Mouse (Mus musculus) hindbrain, embryonic 12.5 days (tissue): Measurements from ENCODE around the gene Itga6. TPM values are rescaled to one million over a fixed set of nuclear protein-coding genes. Genes with fewer than 3 reads are reported as not detected.

Source experiments
- ATAC-seq: fragments of 200-750 bp; cut with Nextera tagmentation; 2 replicates; pipeline ENCODE4 v1.8.0; 2017; ENCODE audit warnings: moderate TSS enrichment; ENCODE audit not compliant: low FRiP score
- H3K27ac ChIP-seq: fragments of 300-500 bp; sonication (generic); 2 replicates; pipeline ENCODE4 v1.5.1; 2016; ENCODE audit warnings: mild to moderate bottlenecking
- H3K27me3 ChIP-seq: fragments of 300-500 bp; sonication (generic); 2 replicates; pipeline ENCODE4 v1.6.1; 2016; ENCODE audit warnings: mild to moderate bottlenecking
- H3K36me3 ChIP-seq: fragments of 300-500 bp; sonication (generic); 2 replicates; pipeline ENCODE4 v1.6.1; 2016; ENCODE audit warnings: mild to moderate bottlenecking
- H3K4me1 ChIP-seq: fragments of 300-500 bp; sonication (generic); 2 replicates; pipeline ENCODE4 v1.6.1; 2016
- H3K4me2 ChIP-seq: fragments of 300-500 bp; sonication (generic); replicated peaks from 2 replicates; pipeline ENCODE4 v1.6.1; 2016; ENCODE audit warnings: mild to moderate bottlenecking
- H3K4me3 ChIP-seq: fragments of 300-500 bp; sonication (generic); 2 replicates; pipeline ENCODE4 v1.5.1; 2016; ENCODE audit warnings: mild to moderate bottlenecking
- H3K9ac ChIP-seq: fragments of 300-500 bp; sonication (generic); 2 replicates; pipeline ENCODE4 v1.6.1; 2016; ENCODE audit warnings: mild to moderate bottlenecking, moderate library complexity
- H3K9me3 ChIP-seq: fragments of 300-500 bp; sonication (generic); replicated peaks from 2 replicates; pipeline ENCODE4 v1.6.1; 2016; ENCODE audit warnings: mild to moderate bottlenecking
- WGBS: fragments of 180-500 bp; shearing (Covaris S2); methylation state at CpG from one replicate; pipeline ENCODE4 v1.1.7; 2016; 5-methylcytosine and 5-hydroxymethylcytosine counted together
- polyA plus RNA-seq: library from polyadenylated mRNA; unstranded; fragments of >200 nt; fragmentation: Nextera tagmentation; extraction: Ambion mirVana; gene quantifications from 2 replicates; pipeline ENCODE4 v1.2.1, GENCODE M21; 2016

Itga6 gene
- polyA plus RNA-seq, 1 experiment from 2014 or later = 34.6 TPM

DNA sequence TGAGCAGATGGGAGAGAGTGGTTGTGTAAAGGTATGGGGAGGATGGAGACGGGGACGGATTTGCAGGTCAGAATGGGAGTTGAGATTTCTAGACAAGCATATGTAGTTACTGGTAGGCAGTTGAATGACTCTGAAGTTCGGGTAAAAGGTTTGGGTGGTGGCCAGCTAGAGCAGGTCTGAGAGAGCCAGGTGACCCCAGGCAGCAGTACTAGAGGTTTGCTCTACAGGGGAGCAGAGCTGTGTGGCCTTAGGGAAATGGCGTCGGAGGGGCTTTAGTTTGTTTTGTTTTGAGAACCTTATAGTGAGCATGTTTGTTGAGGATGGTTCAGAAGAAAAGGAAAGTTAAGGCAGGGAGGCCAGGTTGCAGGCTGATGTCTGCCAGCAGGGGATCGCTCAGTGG, 51.4 kb downstream of the Itga6 start:
- H3K36me3 ChIP-seq = no peaks in the 10 kb centered on the region
- ATAC-seq = no peak
- H3K27me3 ChIP-seq = no peaks in the 10 kb centered on the region
- H3K9me3 ChIP-seq = no peaks in the 10 kb centered on the region
- no peak overlapping the region for H3K4me2 ChIP-seq
- no peak overlapping the region for H3K27ac ChIP-seq
- H3K4me1 ChIP-seq = no peaks in the 10 kb centered on the region
- 70% methylated on average over 6 of the region's 6 CpGs for WGBS
- H3K4me3 ChIP-seq = no peak overlapping the region
- no peak overlapping the region for H3K9ac ChIP-seq

DNA sequence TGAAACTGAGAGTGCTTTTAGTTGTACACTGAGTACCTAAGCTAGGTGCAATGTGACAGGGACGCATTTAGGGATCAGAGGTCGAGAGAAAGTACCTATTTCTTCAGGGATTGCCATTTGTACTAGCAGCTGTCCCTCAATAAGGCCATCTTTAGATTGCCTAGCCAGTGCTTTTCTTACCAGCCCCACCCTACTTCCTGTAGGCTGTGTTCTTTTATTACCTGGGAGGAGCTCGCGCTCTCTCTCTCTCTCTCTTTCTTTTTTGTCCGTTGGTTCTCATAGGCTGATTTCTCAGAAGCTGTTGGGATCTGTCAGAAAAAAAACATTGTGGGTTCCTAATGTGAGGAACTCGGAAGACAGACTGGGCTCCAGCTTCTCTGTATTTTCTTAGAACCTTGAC, 55.4 kb downstream of the Itga6 start:
- H3K4me2 ChIP-seq = no peak overlapping the region
- H3K9me3 ChIP-seq = no peaks in the 10 kb centered on the region
- H3K27ac ChIP-seq = no peak overlapping the region
- no peak overlapping the region for H3K4me3 ChIP-seq
- no peak for ATAC-seq
- no peaks in the 10 kb centered on the region for H3K27me3 ChIP-seq
- WGBS = 73% methylated on average over 6 of the region's 6 CpGs
- no peaks in the 10 kb centered on the region for H3K36me3 ChIP-seq
- H3K4me1 ChIP-seq = 0 out of 2 replicates have a peak, but pooled peaks cover 3% of the 10 kb centered on the region
- no peak overlapping the region for H3K9ac ChIP-seq

DNA sequence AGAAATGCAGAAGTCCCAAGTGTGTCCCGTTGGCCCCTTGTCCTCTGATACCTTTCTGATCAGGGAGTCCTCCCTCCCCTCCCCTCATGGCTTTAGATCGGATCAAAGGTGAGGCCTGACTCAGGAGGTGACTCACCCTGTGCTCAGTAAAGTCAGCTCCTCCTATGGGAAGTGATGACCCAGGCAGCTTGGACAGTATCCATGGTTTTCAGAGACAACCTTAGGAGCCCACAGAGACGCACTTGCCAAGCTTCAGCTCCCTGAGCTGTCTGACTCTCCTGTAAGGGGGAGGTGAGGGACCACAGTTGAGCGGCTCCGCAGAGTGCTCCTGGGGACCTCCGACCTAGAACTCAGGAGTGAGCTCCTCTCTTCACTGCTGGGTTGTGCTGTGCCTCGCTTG, 56.3 kb downstream of the Itga6 start:
- Histone ChIP-seq H3K4me1 (0 out of 2 replicates have a peak, but pooled peaks cover 3% of the 10 kb centered on the region), H3K27ac (no peak overlapping the region), H3K9me3 (no peaks in the 10 kb centered on the region), H3K9ac (no peak overlapping the region), H3K4me3 (no peak overlapping the region), H3K36me3 (no peaks in the 10 kb centered on the region), H3K27me3 (no peaks in the 10 kb centered on the region), H3K4me2 (no peak overlapping the region)
- no peak for ATAC-seq
- WGBS = 76% methylated on average over 7 of the region's 7 CpGs

DNA sequence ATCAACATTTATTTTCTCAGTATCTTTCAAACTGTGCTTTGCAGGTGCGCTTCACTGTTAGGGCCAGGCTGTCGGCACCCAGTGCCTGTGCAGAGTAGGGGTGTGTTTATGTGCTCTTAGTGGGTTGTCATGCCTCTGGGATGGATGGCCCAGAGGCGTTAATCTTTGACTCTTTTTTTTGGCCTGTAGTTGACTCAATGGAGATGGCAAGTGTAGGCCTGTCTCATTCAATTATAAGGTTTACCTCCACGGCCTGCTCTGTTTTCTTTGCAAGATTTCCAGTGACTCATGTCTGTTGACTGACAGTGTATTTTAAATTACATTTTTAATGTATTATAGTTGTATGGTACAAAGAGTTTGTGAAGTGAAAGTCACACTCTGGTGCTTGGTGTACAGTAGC, 56.7 kb downstream of the Itga6 start:
- WGBS = 73% methylated on average over 4 of the region's 4 CpGs
- H3K4me2 ChIP-seq = no peak overlapping the region
- no peaks in the 10 kb centered on the region for H3K27me3 ChIP-seq
- H3K4me1 ChIP-seq = 0 out of 2 replicates have a peak, but pooled peaks cover 3% of the 10 kb centered on the region
- H3K9ac ChIP-seq = no peak overlapping the region
- H3K36me3 ChIP-seq = no peaks in the 10 kb centered on the region
- H3K27ac ChIP-seq = no peak overlapping the region
- no peak for ATAC-seq
- no peaks in the 10 kb centered on the region for H3K9me3 ChIP-seq
- H3K4me3 ChIP-seq = no peak overlapping the region

DNA sequence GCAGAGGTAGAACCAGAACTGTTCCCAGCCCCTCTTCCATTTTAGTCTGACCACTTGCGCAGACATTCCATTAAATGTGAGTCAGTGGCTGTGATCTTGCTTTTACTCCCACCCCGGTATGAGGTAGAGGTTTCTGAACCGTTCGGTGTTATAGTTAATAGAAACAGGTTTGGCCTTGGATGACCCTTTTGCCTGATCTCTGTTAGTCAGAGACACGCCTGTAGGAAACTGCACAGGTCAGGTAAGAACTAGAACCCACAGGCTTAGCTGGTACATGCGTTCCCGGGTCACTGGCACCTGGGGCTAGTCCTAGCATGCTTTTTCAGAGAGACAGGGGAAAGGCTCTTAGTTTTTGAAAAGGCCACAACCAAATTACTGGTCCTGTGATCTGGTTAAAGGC, 59.7 kb downstream of the Itga6 start:
- Histone ChIP-seq H3K4me2 (no peak overlapping the region), H3K27me3 (no peaks in the 10 kb centered on the region), H3K9me3 (no peaks in the 10 kb centered on the region), H3K36me3 (no peaks in the 10 kb centered on the region), H3K9ac (no peak overlapping the region), H3K4me3 (no peak overlapping the region), H3K27ac (no peak overlapping the region), H3K4me1 (0 out of 2 replicates have a peak, but pooled peaks cover 3% of the 10 kb centered on the region)
- no peak for ATAC-seq
- 88% methylated on average over 7 of the region's 7 CpGs for WGBS

DNA sequence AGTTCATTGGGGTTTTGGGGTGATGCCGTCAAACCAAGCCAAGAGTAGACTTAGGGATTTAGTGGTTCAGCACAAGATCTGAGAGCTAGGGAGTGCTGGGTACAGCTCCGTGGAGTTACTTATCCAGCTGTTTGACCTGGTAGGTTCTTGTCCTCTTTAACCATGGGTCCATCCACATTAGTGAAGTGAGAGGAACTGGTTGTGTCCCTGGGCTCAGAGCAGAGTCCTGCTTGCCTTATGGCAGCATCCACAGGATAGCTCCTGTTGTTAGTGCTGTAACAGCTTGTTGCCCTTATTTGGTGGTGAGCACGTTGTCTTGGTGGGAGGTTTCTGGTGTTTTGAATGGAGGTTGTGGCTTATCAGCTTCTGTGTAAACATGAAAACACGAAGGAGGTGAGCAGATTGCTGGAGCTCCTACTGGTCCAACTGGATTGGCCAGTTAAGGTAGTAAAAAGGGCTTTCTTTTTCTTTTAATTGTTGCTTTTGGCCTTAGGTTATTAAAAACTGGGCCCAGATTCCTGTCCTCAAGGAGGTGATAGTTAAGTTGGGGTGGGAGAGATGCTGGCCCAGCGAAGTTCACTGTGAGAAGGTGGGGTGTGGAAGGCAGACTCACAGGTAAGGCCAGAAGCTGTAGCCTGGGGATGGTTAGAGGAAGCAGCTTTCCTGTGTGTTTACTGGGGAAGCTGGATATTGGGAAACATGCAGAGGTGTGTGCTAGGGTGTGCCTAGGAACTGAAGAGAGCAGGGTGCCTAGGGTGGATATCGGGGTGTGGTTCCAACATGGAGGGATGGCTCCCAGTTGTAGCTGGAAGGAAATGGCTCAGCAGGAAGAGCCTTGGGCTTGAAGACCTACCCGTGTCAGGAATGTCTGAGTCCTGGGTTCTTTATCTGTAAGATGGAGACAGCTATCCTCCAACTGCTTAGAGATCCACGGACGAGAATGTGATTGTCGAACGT, 60.5 kb downstream of the Itga6 start:
- Histone ChIP-seq H3K4me3 (no peak overlapping the region), H3K9me3 (no peaks in the 10 kb centered on the region), H3K4me2 (no peak overlapping the region), H3K4me1 (0 out of 2 replicates have a peak, but pooled peaks cover 3% of the 10 kb centered on the region), H3K9ac (no peak overlapping the region), H3K27me3 (no peaks in the 10 kb centered on the region), H3K27ac (no peak overlapping the region), H3K36me3 (no peaks in the 10 kb centered on the region)
- WGBS = 81% methylated on average over 11 of the region's 11 CpGs
- ATAC-seq = no peak

DNA sequence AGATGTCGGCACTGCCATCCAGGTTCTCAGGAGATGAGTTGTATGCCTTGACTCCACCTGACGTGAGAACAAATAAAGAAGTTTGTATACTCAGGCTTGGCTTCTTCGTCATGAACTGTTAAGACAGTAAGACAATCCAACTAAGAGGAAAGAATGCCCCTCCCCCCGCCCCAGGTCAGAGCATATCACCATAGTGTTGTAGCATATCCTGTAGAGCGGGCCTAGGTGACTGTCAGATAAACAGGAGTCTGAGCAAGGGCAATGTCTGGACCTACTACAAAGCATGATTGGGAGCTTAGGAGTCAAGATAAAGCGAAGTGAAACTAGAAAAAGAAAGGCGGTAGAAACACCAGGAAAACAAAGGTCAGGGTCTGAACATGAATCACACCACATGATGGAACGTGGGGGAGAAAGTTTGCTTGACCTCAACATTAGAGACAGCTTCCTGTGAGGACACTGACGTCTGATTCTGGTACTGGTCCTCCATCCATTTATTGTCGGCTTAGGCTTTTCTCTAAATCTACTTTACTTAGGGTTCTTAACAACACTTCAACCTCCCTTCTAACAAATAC, 64.0 kb downstream of the Itga6 start:
- no peak overlapping the region for H3K9ac ChIP-seq
- H3K27me3 ChIP-seq = peaks cover 3% of the 10 kb centered on the region; the same call in 1 of the 2 replicates
- no peak overlapping the region for H3K27ac ChIP-seq
- no peak for ATAC-seq
- peaks cover 8% of the 10 kb centered on the region; the same call in 1 of the 2 replicates for H3K4me1 ChIP-seq
- WGBS = 89% methylated on average over 10 of the region's 10 CpGs
- H3K4me2 ChIP-seq = no peak overlapping the region
- H3K36me3 ChIP-seq = no peaks in the 10 kb centered on the region
- no peaks in the 10 kb centered on the region for H3K9me3 ChIP-seq
- no peak overlapping the region for H3K4me3 ChIP-seq

DNA sequence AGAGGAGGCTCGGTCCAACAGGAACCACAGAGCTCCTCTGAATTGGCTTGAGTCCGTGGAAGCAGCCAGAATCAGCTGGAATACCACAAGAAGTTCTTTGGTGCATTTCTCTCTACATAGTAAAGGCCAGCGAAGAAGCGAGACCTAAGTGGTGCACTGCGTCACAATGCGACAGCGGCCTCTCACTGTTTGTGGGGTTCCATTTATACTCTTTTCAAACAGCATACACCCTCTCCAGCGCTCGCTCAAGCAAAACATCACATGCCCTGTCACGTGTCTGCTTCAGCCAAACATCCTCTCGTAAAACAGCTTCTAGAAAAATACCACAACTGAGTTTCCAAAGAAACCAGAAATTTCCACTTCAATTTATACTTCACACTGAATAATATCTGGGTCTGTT, 64.6 kb downstream of the Itga6 start:
- Histone ChIP-seq H3K27me3 (peaks cover 3% of the 10 kb centered on the region; the same call in 1 of the 2 replicates), H3K4me1 (peaks cover 11% of the 10 kb centered on the region; the same call in 1 of the 2 replicates), H3K4me2 (no peak overlapping the region), H3K4me3 (no peak overlapping the region), H3K9me3 (no peaks in the 10 kb centered on the region), H3K27ac (no peak overlapping the region), H3K36me3 (no peaks in the 10 kb centered on the region), H3K9ac (no peak overlapping the region)
- no peak for ATAC-seq
- 94% methylated on average over 11 of the region's 11 CpGs for WGBS

DNA sequence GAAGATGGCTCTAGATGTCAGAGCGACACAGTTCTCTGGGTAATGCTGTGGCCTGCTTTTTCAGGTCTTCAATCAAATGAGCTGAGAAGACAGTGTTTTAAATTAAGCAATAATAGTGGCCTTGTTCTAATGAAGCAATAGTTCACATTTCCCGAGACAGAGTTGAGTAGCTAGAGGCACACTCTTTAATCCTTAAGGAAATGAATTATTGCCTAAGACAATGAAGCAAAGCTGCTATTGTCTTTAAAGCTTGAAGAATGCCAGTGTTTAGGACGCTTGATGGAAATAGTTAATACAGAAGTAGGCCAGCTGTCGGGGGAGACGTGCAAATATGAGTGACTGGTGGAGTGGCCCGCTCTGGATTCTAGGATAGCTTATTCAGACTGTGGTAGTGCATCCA, 65.5 kb downstream of the Itga6 start:
- H3K27me3 ChIP-seq = peaks cover 3% of the 10 kb centered on the region; the same call in 1 of the 2 replicates
- H3K9me3 ChIP-seq = no peaks in the 10 kb centered on the region
- WGBS = 65% methylated on average over 6 of the region's 6 CpGs
- no peak overlapping the region for H3K4me2 ChIP-seq
- no peak overlapping the region for H3K27ac ChIP-seq
- no peaks in the 10 kb centered on the region for H3K36me3 ChIP-seq
- no peak overlapping the region for H3K4me3 ChIP-seq
- H3K4me1 ChIP-seq = peaks cover 16% of the 10 kb centered on the region; the same call in 1 of the 2 replicates
- ATAC-seq = no peak
- no peak overlapping the region for H3K9ac ChIP-seq

DNA sequence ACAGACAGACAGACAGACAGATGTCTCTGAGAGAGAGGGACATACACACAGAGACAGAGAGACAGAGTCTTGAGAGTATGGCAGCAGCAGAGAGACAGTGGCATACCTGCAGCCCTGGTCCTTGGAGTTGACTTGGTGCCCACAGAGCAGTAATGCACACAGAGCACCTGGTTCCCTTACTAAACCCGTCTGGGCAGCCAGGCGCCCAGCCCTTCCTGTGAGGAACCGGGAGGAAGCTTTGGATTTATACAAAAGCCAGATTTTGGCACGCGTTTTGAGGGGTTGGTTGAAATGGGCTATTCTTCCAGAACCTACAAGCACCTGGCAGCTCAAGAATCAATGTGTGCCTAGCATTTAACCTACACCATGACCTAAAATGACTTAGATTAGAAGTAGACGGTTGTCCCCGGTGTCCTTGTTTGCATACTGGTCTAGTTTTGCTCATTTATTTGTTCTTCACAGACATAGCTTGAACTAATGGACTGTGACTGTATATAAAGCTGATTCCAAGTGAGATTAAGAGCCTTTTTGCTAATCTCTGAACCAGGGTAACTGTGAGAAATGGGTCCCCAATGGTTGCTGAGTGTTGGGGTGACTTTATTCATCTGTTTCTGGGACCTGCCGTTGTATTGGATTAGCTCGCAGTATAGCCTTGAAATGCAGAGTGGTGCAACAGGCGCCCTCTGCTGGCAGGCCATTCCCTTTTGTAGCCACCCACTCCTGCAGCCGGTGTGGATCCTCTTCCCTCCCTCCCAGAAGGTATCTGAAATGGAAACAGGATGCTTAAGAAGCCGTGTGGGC, 67.0 kb downstream of the Itga6 start:
- H3K27ac ChIP-seq = no peak overlapping the region
- WGBS = 48% methylated on average over 12 of the region's 12 CpGs
- no peak overlapping the region for H3K4me2 ChIP-seq
- no peak overlapping the region for H3K4me3 ChIP-seq
- H3K27me3 ChIP-seq = peaks cover 3% of the 10 kb centered on the region; the same call in 1 of the 2 replicates
- H3K9ac ChIP-seq = no peak overlapping the region
- no peaks in the 10 kb centered on the region for H3K36me3 ChIP-seq
- ATAC-seq = peak; percentile 67; the same call in 1 of the 2 replicates
- H3K4me1 ChIP-seq = peaks cover 21% of the 10 kb centered on the region
- H3K9me3 ChIP-seq = no peaks in the 10 kb centered on the region

DNA sequence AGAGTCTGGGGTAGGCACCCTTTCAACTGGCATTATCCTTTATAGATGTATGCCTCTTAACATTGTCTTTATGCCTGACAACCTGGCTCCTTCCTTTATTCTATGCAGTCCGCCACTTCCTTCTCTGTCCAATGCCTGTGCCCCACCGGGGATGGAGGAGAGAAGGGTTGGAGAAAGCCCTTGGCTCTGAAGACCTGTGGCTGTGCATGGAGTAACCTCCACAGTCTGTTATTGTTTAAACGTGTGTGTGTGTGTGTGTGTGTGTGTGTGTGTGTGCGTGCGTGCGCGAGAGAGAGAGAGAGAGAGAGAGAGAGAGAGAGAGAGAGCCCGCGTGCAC, 67.6 kb downstream of the Itga6 start:
- ATAC-seq = 0 out of 2 replicates have a peak, but pooled peaks have one; percentile 29

DNA sequence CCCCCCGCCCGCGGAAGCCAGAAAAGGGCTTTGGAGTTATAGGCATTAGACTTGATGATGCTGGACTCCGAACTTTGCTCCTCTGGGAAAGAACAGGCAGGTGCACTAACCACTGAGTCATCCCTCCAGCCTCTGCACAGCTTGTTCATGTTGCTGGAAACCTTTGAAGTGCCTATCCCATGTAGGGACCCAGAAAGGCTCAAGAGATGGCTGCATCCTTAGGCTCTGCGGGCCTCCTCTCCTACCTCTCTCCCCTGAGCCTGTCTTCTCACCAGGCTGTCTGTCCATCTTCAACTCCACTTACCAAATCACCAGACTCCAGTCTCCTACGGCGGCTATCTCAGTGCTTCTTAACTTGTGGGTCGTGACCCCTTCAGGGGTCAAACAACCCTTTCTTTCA, 68.0 kb downstream of the Itga6 start:
- Histone ChIP-seq H3K36me3 (no peaks in the 10 kb centered on the region), H3K4me1 (peaks cover 21% of the 10 kb centered on the region), H3K9me3 (no peaks in the 10 kb centered on the region), H3K9ac (no peak overlapping the region), H3K4me2 (no peak overlapping the region), H3K4me3 (no peak overlapping the region), H3K27me3 (peaks cover 3% of the 10 kb centered on the region; the same call in 1 of the 2 replicates), H3K27ac (no peak overlapping the region)
- no peak for ATAC-seq
- WGBS = 81% methylated on average over 5 of the region's 8 CpGs

More for the DNA sequence above, 67.6 kb downstream of the Itga6 start:
- WGBS = 67% methylated on average over 4 of the region's 9 CpGs
- H3K4me3 ChIP-seq = no peak overlapping the region
- H3K9ac ChIP-seq = no peak overlapping the region
- H3K9me3 ChIP-seq = no peaks in the 10 kb centered on the region
- H3K4me1 ChIP-seq = peaks cover 21% of the 10 kb centered on the region
- H3K27me3 ChIP-seq = peaks cover 3% of the 10 kb centered on the region; the same call in 1 of the 2 replicates
- H3K27ac ChIP-seq = no peak overlapping the region
- H3K36me3 ChIP-seq = no peaks in the 10 kb centered on the region
- no peak overlapping the region for H3K4me2 ChIP-seq
